Mouse (Mus musculus) midbrain, embryonic 16.5 days (tissue): ENCODE data around the gene C77080. TPM values are rescaled to one million over a fixed set of nuclear protein-coding genes. Genes with fewer than 3 reads are reported as not detected.

ENCODE experiments used
- microRNA-seq: library from miRNA; unstranded; fragments of <30 nt; microRNA quantifications from one replicate; pipeline ENCODE4, GENCODE M21; 2017
- polyA plus RNA-seq: library from polyadenylated mRNA; unstranded; fragments of >200 nt; fragmentation: Nextera tagmentation; extraction: Ambion mirVana; gene quantifications from 2 replicates; pipeline ENCODE4 v1.2.1, GENCODE M21; 2015

Gene C77080
- polyA plus RNA-seq, 1 experiment from 2014 or later = 6.7 TPM

Small RNA genes within 50 kb of the gene (microRNA-seq; reads per million reads assigned to microRNA genes)
- not detected for gene Gm22994

Other genes starting within 250 kb of the C77080 start
- 31.4 and 37.5 TPM in 2 replicates for gene Rnf19b, start 203.1 kb downstream of the C77080 start, polyA plus RNA-seq
- not detected in 2 replicates for gene Tmem54, start 155.9 kb downstream of the C77080 start, polyA plus RNA-seq
- gene Hpca, start 139.4 kb downstream of the C77080 start, polyA plus RNA-seq = 85.5 and 130 TPM in 2 replicates
- 5.9 and 6.2 TPM in 2 replicates for gene Fndc5, start 124.4 kb downstream of the C77080 start, polyA plus RNA-seq
- 27.0 and 28.0 TPM in 2 replicates for gene S100pbp, start 71.7 kb downstream of the C77080 start, polyA plus RNA-seq
- gene Yars, start 71.6 kb downstream of the C77080 start, polyA plus RNA-seq = 111 and 116 TPM in 2 replicates
- 0.63 and 0.85 TPM in 2 replicates for gene Sync, start 26.2 kb upstream of the C77080 start, polyA plus RNA-seq
- gene Rbbp4, start 74.0 kb upstream of the C77080 start, polyA plus RNA-seq = 267 and 295 TPM in 2 replicates
- 15.1 and 17.7 TPM in 2 replicates for gene Zbtb8os, start 74.3 kb upstream of the C77080 start, polyA plus RNA-seq
- 23.2 and 23.4 TPM in 2 replicates for gene Zbtb8a, start 116.7 kb upstream of the C77080 start, polyA plus RNA-seq
- 19.1 and 19.6 TPM in 2 replicates for gene Zbtb8b, start 179.4 kb upstream of the C77080 start, polyA plus RNA-seq
- gene Bsdc1, start 200.2 kb upstream of the C77080 start, polyA plus RNA-seq = 31.5 and 34.7 TPM in 2 replicates
- 1.2 TPM in 2 replicates for gene Tssk3, start 229.6 kb upstream of the C77080 start, polyA plus RNA-seq
- gene Fam229a, start 229.8 kb upstream of the C77080 start, polyA plus RNA-seq = 0.56 and 0.94 TPM in 2 replicates